Mouse (Mus musculus): ENCODE data around the gene Stard10. TPM values are rescaled to one million over a fixed set of nuclear protein-coding genes. Genes with fewer than 3 reads are reported as not detected.

Stard10 gene
- polyA plus RNA-seq, 1 experiment from 2014 or later: 6.8 TPM

DNA sequence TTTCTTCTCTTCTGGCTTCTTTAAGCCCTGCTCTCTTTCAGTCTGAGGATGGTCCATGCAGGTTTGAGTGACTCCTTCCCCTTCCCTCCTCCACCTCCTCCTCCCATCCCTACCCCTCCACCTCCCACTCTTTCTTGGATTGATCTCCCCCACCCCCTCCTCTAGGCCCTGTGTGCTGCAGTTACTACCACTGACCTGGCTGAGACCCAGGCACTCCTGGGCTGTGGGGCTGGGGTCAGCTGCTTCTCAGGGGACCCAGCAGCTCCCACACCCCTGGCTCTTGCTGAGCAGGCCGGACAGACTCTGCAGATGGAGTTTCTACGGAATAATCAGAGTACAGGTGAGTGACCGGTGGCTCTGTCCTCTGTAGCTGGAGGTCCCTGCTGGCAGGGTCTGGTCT is 77.7 kb downstream of the Stard10 start:
- Histone ChIP-seq H3K27ac (no peak overlapping the region), H3K9ac (replicated peaks) (no peak overlapping the region), H3K36me3 (no peaks in the 10 kb centered on the region), H3K27me3 (no peaks in the 10 kb centered on the region), H3K9me3 (no peaks in the 10 kb centered on the region), H3K4me3 (replicated peaks) (no peak overlapping the region), H3K4me2 (replicated peaks) (no peak overlapping the region), H3K4me1 (replicated peaks) (peaks cover 21% of the 10 kb centered on the region)
- no peak for ATAC-seq
- WGBS: 75% methylated on average over 3 of the region's 3 CpGs

DNA sequence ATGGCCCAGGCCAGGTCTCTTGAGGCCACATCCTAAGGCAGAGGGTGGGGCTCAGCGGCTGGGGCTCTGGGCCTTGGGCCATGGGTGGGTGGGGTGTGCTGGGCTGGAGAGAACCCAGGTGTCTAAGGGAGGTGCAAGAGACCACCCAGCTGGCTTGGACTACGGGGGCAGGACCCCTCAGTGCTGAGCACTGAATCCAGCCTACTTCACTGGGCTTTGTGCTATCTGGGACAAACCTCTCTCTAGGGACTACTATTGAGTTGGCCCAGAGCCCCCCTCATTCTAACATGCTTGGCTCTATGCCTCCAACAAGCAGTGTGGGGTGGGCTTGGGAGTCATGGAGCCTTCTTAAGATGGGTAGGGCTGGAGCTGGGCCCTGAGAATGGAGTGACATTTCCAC is 78.6 kb downstream of the Stard10 start:
- H3K9ac ChIP-seq (replicated peaks): no peak overlapping the region
- ATAC-seq: no peak
- H3K4me2 ChIP-seq (replicated peaks): no peak overlapping the region
- H3K9me3 ChIP-seq: no peaks in the 10 kb centered on the region
- WGBS: 84% methylated on average over 2 of the region's 2 CpGs
- peaks cover 21% of the 10 kb centered on the region for H3K4me1 ChIP-seq (replicated peaks)
- no peak overlapping the region for H3K27ac ChIP-seq
- no peaks in the 10 kb centered on the region for H3K36me3 ChIP-seq
- no peaks in the 10 kb centered on the region for H3K27me3 ChIP-seq
- no peak overlapping the region for H3K4me3 ChIP-seq (replicated peaks)

Other genes with a start within 250 kb of the Stard10 start
- gene Fchsd2, start 224.2 kb upstream of the Stard10 start, polyA plus RNA-seq (2015; fragmentation: Nextera tagmentation; extraction: Ambion mirVana): 37.5 and 38.2 TPM in 2 replicates
- 16.8 and 20.8 TPM in 2 replicates for gene Atg16l2, start 14.8 kb upstream of the Stard10 start, polyA plus RNA-seq (2015; fragmentation: Nextera tagmentation; extraction: Ambion mirVana)
- 6.2 and 7.8 TPM in 2 replicates for gene Arap1, start 31.0 kb downstream of the Stard10 start, polyA plus RNA-seq (2015; fragmentation: Nextera tagmentation; extraction: Ambion mirVana)
- gene Gm45837, start 93.8 kb downstream of the Stard10 start, polyA plus RNA-seq (2015; fragmentation: Nextera tagmentation; extraction: Ambion mirVana): not detected in 2 replicates
- gene Pde2a, start 104.6 kb downstream of the Stard10 start, polyA plus RNA-seq (2015; fragmentation: Nextera tagmentation; extraction: Ambion mirVana): 16.6 and 18.9 TPM in 2 replicates